Mouse (Mus musculus) hindbrain, embryonic 16.5 days (tissue): ENCODE results near the gene Hnrnpu. TPM values are rescaled to one million over a fixed set of nuclear protein-coding genes. Genes with fewer than 3 reads are reported as not detected.

Source experiments
- ATAC-seq: fragments of 200-750 bp; cut with Nextera tagmentation; 2 replicates; pipeline ENCODE4 v1.8.0; 2017; ENCODE audit warnings: moderate TSS enrichment, moderate library complexity
- H3K27ac ChIP-seq: fragments of 300-500 bp; sonication (generic); 2 replicates; pipeline ENCODE4 v1.5.1; 2014; ENCODE audit warnings: low read depth, mild to moderate bottlenecking, control low read depth, low read length, moderate library complexity
- H3K27me3 ChIP-seq: fragments of 300-500 bp; sonication (generic); replicated peaks from 2 replicates; pipeline ENCODE4 v1.6.1; 2014; ENCODE audit warnings: low read length; ENCODE audit not compliant: control insufficient read depth, insufficient read depth
- H3K36me3 ChIP-seq: fragments of 300-500 bp; sonication (generic); 2 replicates; pipeline ENCODE4 v1.6.1; 2014; ENCODE audit warnings: mild to moderate bottlenecking, low read length, moderate library complexity, mixed read lengths; ENCODE audit not compliant: control insufficient read depth, insufficient read depth
- H3K4me1 ChIP-seq: fragments of 300-500 bp; sonication (generic); 2 replicates; pipeline ENCODE4 v1.6.1; 2014; ENCODE audit warnings: low read depth, low read length; ENCODE audit not compliant: control insufficient read depth, insufficient read depth
- H3K4me2 ChIP-seq: fragments of 300-500 bp; sonication (generic); 2 replicates; pipeline ENCODE4 v1.6.1; 2014; ENCODE audit warnings: mild to moderate bottlenecking, low read length, control low read depth, moderate library complexity
- H3K4me3 ChIP-seq: fragments of 300-500 bp; sonication (generic); 2 replicates; pipeline ENCODE4 v1.5.1; 2014; ENCODE audit warnings: mild to moderate bottlenecking, low read length, control low read depth, moderate library complexity
- H3K9ac ChIP-seq: fragments of 300-500 bp; sonication (generic); 2 replicates; pipeline ENCODE4 v1.6.1; 2014; ENCODE audit warnings: low read depth, mild to moderate bottlenecking, control low read depth, low read length, moderate library complexity
- H3K9me3 ChIP-seq: fragments of 300-500 bp; sonication (generic); 2 replicates; pipeline ENCODE4 v1.6.1; 2014; ENCODE audit warnings: mild to moderate bottlenecking, low read length, moderate library complexity; ENCODE audit not compliant: control insufficient read depth
- WGBS: fragments of 180-500 bp; shearing (Covaris S2); extraction: QIAGEN DNeasy Blood & Tissue Kit; methylation state at CpG from one replicate; pipeline ENCODE4 v1.1.7; 2014; 5-methylcytosine and 5-hydroxymethylcytosine counted together
- polyA plus RNA-seq: library from polyadenylated mRNA; unstranded; fragments of >200 nt; fragmentation: Nextera tagmentation; extraction: Ambion mirVana; gene quantifications from 2 replicates; pipeline ENCODE4 v1.2.1, GENCODE M21; 2015

The Hnrnpu gene
- polyA plus RNA-seq = 162 and 180 TPM in 2 replicates

GRCm38 (mm10) chr1:178337551-178338317 lies at the start of gene Hnrnpu:
Hnrnpu (minus strand) TSS chr1:178337797.
- WGBS = under 1% methylated on average over 71 of the region's 73 CpGs

GRCm38 (mm10) chr1:178382165-178382564 lies 44.6 kb upstream of the Hnrnpu start:
- no peak for ATAC-seq
- Histone ChIP-seq H3K27ac (no peak overlapping the region), H3K4me1 (no peaks in the 10 kb centered on the region), H3K4me3 (no peak overlapping the region), H3K9me3 (no peaks in the 10 kb centered on the region), H3K4me2 (no peak overlapping the region), H3K36me3 (no peaks in the 10 kb centered on the region), H3K27me3 (no peaks in the 10 kb centered on the region), H3K9ac (no peak overlapping the region)

More at GRCm38 (mm10) chr1:178337551-178338317, at the start of gene Hnrnpu:
- Histone ChIP-seq H3K4me1 (peaks cover 23% of the 10 kb centered on the region), H3K9ac (peak within 1 kb of the TSS; percentile 98), H3K27ac (peak within 1 kb of the TSS; percentile 99), H3K4me3 (peak within 1 kb of the TSS; percentile 99), H3K9me3 (no peaks in the 10 kb centered on the region), H3K36me3 (peaks cover 4% of the 10 kb centered on the region), H3K4me2 (peak within 1 kb of the TSS; percentile 64), H3K27me3 (no peaks in the 10 kb centered on the region)
- ATAC-seq = peak; percentile 91

GRCm38 (mm10) chr1:178379224-178379623 lies 41.6 kb upstream of the Hnrnpu start:
- Histone ChIP-seq H3K9ac (no peak overlapping the region), H3K27ac (no peak overlapping the region), H3K4me1 (no peaks in the 10 kb centered on the region), H3K4me3 (no peak overlapping the region), H3K9me3 (no peaks in the 10 kb centered on the region), H3K27me3 (no peaks in the 10 kb centered on the region), H3K4me2 (no peak overlapping the region), H3K36me3 (no peaks in the 10 kb centered on the region)
- ATAC-seq = no peak
- WGBS = 75% methylated on average over 1 of the region's 1 CpGs

GRCm38 (mm10) chr1:178378115-178378514 lies 40.5 kb upstream of the Hnrnpu start:
- no peak overlapping the region for H3K4me3 ChIP-seq
- H3K4me2 ChIP-seq = no peak overlapping the region
- H3K9ac ChIP-seq = no peak overlapping the region
- H3K9me3 ChIP-seq = no peaks in the 10 kb centered on the region
- WGBS = 83% methylated on average over 3 of the region's 3 CpGs
- ATAC-seq = no peak
- no peaks in the 10 kb centered on the region for H3K27me3 ChIP-seq
- H3K36me3 ChIP-seq = no peaks in the 10 kb centered on the region
- H3K4me1 ChIP-seq = no peaks in the 10 kb centered on the region
- no peak overlapping the region for H3K27ac ChIP-seq

- H3K27me3 ChIP-seq = no peaks in the 10 kb centered on the region
- WGBS = 88% methylated on average over 2 of the region's 2 CpGs
- H3K4me3 ChIP-seq = no peak overlapping the region
- H3K9me3 ChIP-seq = no peaks in the 10 kb centered on the region
- H3K4me1 ChIP-seq = no peaks in the 10 kb centered on the region
- no peak for ATAC-seq
- no peak overlapping the region for H3K9ac ChIP-seq
- H3K36me3 ChIP-seq = no peaks in the 10 kb centered on the region
- no peak overlapping the region for H3K4me2 ChIP-seq
- no peak overlapping the region for H3K27ac ChIP-seq
Measured at GRCm38 (mm10) chr1:178376907-178377306, 39.3 kb upstream of the Hnrnpu start.

GRCm38 (mm10) chr1:178376061-178376460 lies 38.5 kb upstream of the Hnrnpu start:
- Histone ChIP-seq H3K4me1 (no peaks in the 10 kb centered on the region), H3K9ac (no peak overlapping the region), H3K36me3 (no peaks in the 10 kb centered on the region), H3K27me3 (no peaks in the 10 kb centered on the region), H3K4me3 (no peak overlapping the region), H3K27ac (no peak overlapping the region), H3K4me2 (no peak overlapping the region), H3K9me3 (no peaks in the 10 kb centered on the region)
- ATAC-seq = no peak
- WGBS = 87% methylated on average over 2 of the region's 2 CpGs

- no peak for ATAC-seq
- Histone ChIP-seq H3K36me3 (no peaks in the 10 kb centered on the region), H3K9ac (no peak overlapping the region), H3K9me3 (no peaks in the 10 kb centered on the region), H3K4me1 (no peaks in the 10 kb centered on the region), H3K27ac (no peak overlapping the region), H3K4me2 (no peak overlapping the region), H3K27me3 (no peaks in the 10 kb centered on the region), H3K4me3 (no peak overlapping the region)
Measured at GRCm38 (mm10) chr1:178375381-178375780, 37.8 kb upstream of the Hnrnpu start.

GRCm38 (mm10) chr1:178372681-178373080 lies 35.1 kb upstream of the Hnrnpu start:
- Histone ChIP-seq H3K9me3 (no peaks in the 10 kb centered on the region), H3K4me3 (no peak overlapping the region), H3K4me2 (no peak overlapping the region), H3K4me1 (peaks cover 7% of the 10 kb centered on the region), H3K36me3 (no peaks in the 10 kb centered on the region), H3K27ac (no peak overlapping the region), H3K27me3 (no peaks in the 10 kb centered on the region), H3K9ac (no peak overlapping the region)
- WGBS = 89% methylated on average over 4 of the region's 4 CpGs
- ATAC-seq = no peak

GRCm38 (mm10) chr1:178369272-178369651 lies 31.7 kb upstream of the Hnrnpu start:
- Histone ChIP-seq H3K9me3 (no peaks in the 10 kb centered on the region), H3K4me2 (peak overlapping the region; percentile 74), H3K36me3 (no peaks in the 10 kb centered on the region), H3K27ac (peak overlapping the region; percentile 73), H3K27me3 (no peaks in the 10 kb centered on the region), H3K4me3 (peak overlapping the region; percentile 49), H3K4me1 (peaks cover 7% of the 10 kb centered on the region), H3K9ac (peak overlapping the region; percentile 65)
- WGBS = 2% methylated on average over 11 of the region's 11 CpGs
- peak; percentile 81 for ATAC-seq
